Mouse (Mus musculus) retina, adult 2 months (tissue): ENCODE results near the gene Sh2d5.

ENCODE experiments used
- DNase-seq: peaks from one replicate; pipeline ENCODE4 v3.0.0-alpha.2; 2012; ENCODE audit warnings: low read depth, low spot score

Gene Sh2d5

GRCm38 (mm10) chr4:138250088-138250960 is at the start of gene Sh2d5, which contains the start of gene Kif17:
Sh2d5 (plus strand) TSS chr4:138250403.
Kif17 (plus strand) TSS chr4:138250435.
- peak; percentile 74 for DNase-seq

GRCm38 (mm10) chr4:138200769-138201168 is 49.4 kb upstream of the Sh2d5 start:
- no peak for DNase-seq

GRCm38 (mm10) chr4:138201696-138202095 is 48.5 kb upstream of the Sh2d5 start:
- no peak for DNase-seq

GRCm38 (mm10) chr4:138210116-138210515 is 40.1 kb upstream of the Sh2d5 start:
- DNase-seq, result no peak

GRCm38 (mm10) chr4:138213861-138214260 is 36.3 kb upstream of the Sh2d5 start:
- no peak for DNase-seq

GRCm38 (mm10) chr4:138215671-138216199 is 34.5 kb upstream of the Sh2d5 start:
- DNase-seq, result peak; percentile 13

GRCm38 (mm10) chr4:138216200-138216890 is 33.9 kb upstream of the Sh2d5 start, which contains the start of gene Hp1bp3:
Hp1bp3 (plus strand) TSS chr4:138216296.
- DNase-seq, result peak; percentile 60

GRCm38 (mm10) chr4:138216891-138217392 is 33.3 kb upstream of the Sh2d5 start:
- peak; percentile 94 for DNase-seq

- no peak for DNase-seq
Measured at GRCm38 (mm10) chr4:138217441-138217840, 32.8 kb upstream of the Sh2d5 start.

GRCm38 (mm10) chr4:138217951-138218685 is 32.1 kb upstream of the Sh2d5 start:
- DNase-seq, result no peak

- no peak for DNase-seq
Measured at GRCm38 (mm10) chr4:138219331-138219730, 30.9 kb upstream of the Sh2d5 start.

GRCm38 (mm10) chr4:138220761-138221160 is 29.4 kb upstream of the Sh2d5 start:
- DNase-seq, result no peak

GRCm38 (mm10) chr4:138221406-138221805 is 28.8 kb upstream of the Sh2d5 start:
- no peak for DNase-seq

- DNase-seq, result no peak
Measured at GRCm38 (mm10) chr4:138222396-138222795, 27.8 kb upstream of the Sh2d5 start.

GRCm38 (mm10) chr4:138223623-138224022 is 26.6 kb upstream of the Sh2d5 start:
- no peak for DNase-seq

- no peak for DNase-seq
Measured at GRCm38 (mm10) chr4:138246756-138247665, 3.2 kb upstream of the Sh2d5 start.

- no peak for DNase-seq
Measured at GRCm38 (mm10) chr4:138251819-138252218, 1.6 kb downstream of the Sh2d5 start.

- no peak for DNase-seq
Measured at GRCm38 (mm10) chr4:138252231-138252630, 2.0 kb downstream of the Sh2d5 start.

GRCm38 (mm10) chr4:138257116-138257687 is 7.0 kb downstream of the Sh2d5 start:
- no peak for DNase-seq

- no peak for DNase-seq
Measured at GRCm38 (mm10) chr4:138258663-138259062, 8.5 kb downstream of the Sh2d5 start.
